Mouse (Mus musculus) liver, embryonic 14.5 days (tissue): ENCODE data around the gene Actrt2.

Source experiments
- CTCF ChIP-seq: IDR thresholded peaks from 2 replicates; pipeline ENCODE4 v1.5.1; 2016; ENCODE audit warnings: antibody characterized with exemption, low read depth, control low read depth
- EP300 ChIP-seq: IDR thresholded peaks from 2 replicates; pipeline ENCODE4 v1.6.1; 2016; ENCODE audit warnings: antibody characterized with exemption, low read depth

DNA sequence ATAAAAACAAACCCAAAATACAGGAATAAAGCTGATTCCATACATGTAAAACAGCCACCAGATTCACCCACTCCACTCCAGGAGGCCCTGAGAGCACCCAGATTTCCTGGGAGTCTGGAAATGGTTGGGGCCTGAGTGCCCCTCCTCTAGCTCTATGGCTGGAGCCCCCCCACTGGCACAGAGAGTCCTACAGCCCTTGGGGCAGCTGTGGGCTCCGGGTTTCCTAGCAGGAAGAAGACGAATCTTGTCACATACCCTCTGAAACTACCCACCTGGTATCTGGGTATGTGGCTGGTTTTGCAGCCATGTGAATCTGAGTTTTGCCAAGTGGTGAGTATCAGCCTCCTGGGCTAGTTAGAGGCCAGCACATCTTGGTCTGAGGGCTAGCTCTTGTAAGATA, 41.1 kb upstream of the Actrt2 start:
- TF ChIP-seq CTCF, result no peak
- TF ChIP-seq EP300, result no peak
